Mouse (Mus musculus): ENCODE data around the gene Olfr679. TPM values are rescaled to one million over a fixed set of nuclear protein-coding genes. Genes with fewer than 3 reads are reported as not detected.
"Not testable (repeated sequence)": the region's sequence is repeated elsewhere in the genome, so short reads cannot be mapped to it uniquely, and the experiment has no call there.

The Olfr679 gene
- total RNA-seq (2018; cell fraction: chromatin; rRNA removed) = not detected
- total RNA-seq (2018; cell fraction: cytosol; rRNA removed) = not detected
- not detected for total RNA-seq (2018; cell fraction: nucleus; rRNA removed)
- polyA plus RNA-seq (2018) = not detected in 3 replicates

GRCm38 (mm10) chr7:105080905-105081304 lies at the start of gene Olfr679:
Gene Olfr679 (plus strand): TSS chr7:105081205.
- Histone ChIP-seq H3K79me2 (ENCODE audit: inconsistent target) (no peaks in the 10 kb centered on the region), H3K27ac (no peak within 1 kb of the TSS)
- 23% methylated on average over 1 of the region's 1 CpGs for WGBS (ENCODE audit: missing documents)

GRCm38 (mm10) chr7:105032398-105032797 lies 48.6 kb upstream of the Olfr679 start, which contains the start of gene Olfr676:
Gene Olfr676 (plus strand): TSS chr7:105032698.
- H3K27ac ChIP-seq = no peak within 1 kb of the TSS
- no peaks in the 10 kb centered on the region for H3K79me2 ChIP-seq (ENCODE audit: inconsistent target)
- no peaks in the 10 kb centered on the region for H3K36me3 ChIP-seq (ENCODE audit: inconsistent target)
- H3K4me3 ChIP-seq (ENCODE audit: inconsistent target) = no peak within 1 kb of the TSS

More at GRCm38 (mm10) chr7:105080905-105081304, at the start of gene Olfr679:
- Histone ChIP-seq H3K36me3 (ENCODE audit: inconsistent target) (no peaks in the 10 kb centered on the region), H3K4me3 (ENCODE audit: inconsistent target) (no peak within 1 kb of the TSS)

- H3K36me3 ChIP-seq (ENCODE audit: inconsistent target); H3K4me3 ChIP-seq (ENCODE audit: inconsistent target); H3K79me2 ChIP-seq (ENCODE audit: inconsistent target); H3K27ac ChIP-seq: not testable (repeated sequence)
- WGBS (ENCODE audit: missing documents) = 65% methylated on average over 5 of the region's 5 CpGs
These were observed 47.2 kb upstream of the Olfr679 start for GRCm38 (mm10) chr7:105033836-105034235.

GRCm38 (mm10) chr7:105058951-105059350 lies 22.1 kb upstream of the Olfr679 start:
- no peak overlapping the region for H3K27ac ChIP-seq
- H3K79me2 ChIP-seq (ENCODE audit: inconsistent target) = no peaks in the 10 kb centered on the region
- no peak overlapping the region for H3K4me3 ChIP-seq (ENCODE audit: inconsistent target)
- H3K36me3 ChIP-seq (ENCODE audit: inconsistent target) = no peaks in the 10 kb centered on the region

- WGBS (ENCODE audit: missing documents) = 90% methylated on average over 1 of the region's 1 CpGs
- no peak within 1 kb of the TSS for H3K27ac ChIP-seq
- H3K79me2 ChIP-seq (ENCODE audit: inconsistent target) = no peaks in the 10 kb centered on the region
- no peak within 1 kb of the TSS for H3K4me3 ChIP-seq (ENCODE audit: inconsistent target)
- H3K36me3 ChIP-seq (ENCODE audit: inconsistent target) = no peaks in the 10 kb centered on the region
These were observed 16.8 kb upstream of the Olfr679 start, which contains the start of gene Olfr678 for GRCm38 (mm10) chr7:105064175-105064574. Gene Olfr678 (plus strand): TSS chr7:105064475.

- H3K36me3 ChIP-seq (ENCODE audit: inconsistent target); H3K4me3 ChIP-seq (ENCODE audit: inconsistent target); H3K79me2 ChIP-seq (ENCODE audit: inconsistent target); H3K27ac ChIP-seq: not testable (repeated sequence)
These were observed 11.7 kb downstream of the Olfr679 start, which contains the start of gene Olfr680-ps1 for GRCm38 (mm10) chr7:105092717-105093116. Gene Olfr680-ps1 (minus strand): TSS chr7:105092817.

GRCm38 (mm10) chr7:105116536-105116935 lies 35.5 kb downstream of the Olfr679 start, which contains the start of gene Olfr681:
Gene Olfr681 (plus strand): TSS chr7:105116836.
- no peaks in the 10 kb centered on the region for H3K79me2 ChIP-seq (ENCODE audit: inconsistent target)
- H3K4me3 ChIP-seq (ENCODE audit: inconsistent target) = no peak within 1 kb of the TSS
- no peak within 1 kb of the TSS for H3K27ac ChIP-seq
- no peaks in the 10 kb centered on the region for H3K36me3 ChIP-seq (ENCODE audit: inconsistent target)

Other genes starting within 250 kb of the Olfr679 start
- gene Usp17lb, start 238.6 kb upstream of the Olfr679 start, polyA plus RNA-seq (2018) = not detected in 3 replicates
- not detected in 3 replicates for gene Usp17la, start 224.2 kb upstream of the Olfr679 start, polyA plus RNA-seq (2018)
- gene Olfr665, start 203.2 kb upstream of the Olfr679 start, polyA plus RNA-seq (2018) = not detected in 3 replicates
- not detected in 3 replicates for gene Olfr666, start 185.3 kb upstream of the Olfr679 start, polyA plus RNA-seq (2018)
- gene Olfr667, start 159.7 kb upstream of the Olfr679 start, polyA plus RNA-seq (2018) = not detected in 3 replicates
- gene Olfr668, start 153.1 kb upstream of the Olfr679 start, polyA plus RNA-seq (2018) = not detected in 3 replicates
- gene Olfr669, start 147.0 kb upstream of the Olfr679 start, polyA plus RNA-seq (2018) = not detected in 3 replicates
- not detected in 3 replicates for gene Olfr670, start 118.6 kb upstream of the Olfr679 start, polyA plus RNA-seq (2018)
- gene Olfr671, start 102.1 kb upstream of the Olfr679 start, polyA plus RNA-seq (2018) = not detected in 3 replicates
- not detected in 3 replicates for gene Olfr672, start 79.2 kb upstream of the Olfr679 start, polyA plus RNA-seq (2018)
- not detected in 3 replicates for gene Olfr675, start 52.7 kb upstream of the Olfr679 start, polyA plus RNA-seq (2018)
- not detected in 3 replicates for gene Olfr676, start 48.5 kb upstream of the Olfr679 start, polyA plus RNA-seq (2018)
- not detected in 3 replicates for gene Olfr677, start 29.8 kb upstream of the Olfr679 start, polyA plus RNA-seq (2018)
- gene Olfr678, start 16.7 kb upstream of the Olfr679 start, polyA plus RNA-seq (2018) = not detected in 3 replicates
- gene Olfr680-ps1, start 11.6 kb downstream of the Olfr679 start, polyA plus RNA-seq (2018) = not detected in 3 replicates
- gene Olfr681, start 35.6 kb downstream of the Olfr679 start, polyA plus RNA-seq (2018) = not detected in 3 replicates
- not detected in 3 replicates for gene Olfr683, start 65.8 kb downstream of the Olfr679 start, polyA plus RNA-seq (2018)
- gene Olfr684, start 82.4 kb downstream of the Olfr679 start, polyA plus RNA-seq (2018) = not detected in 3 replicates
- not detected in 3 replicates for gene Olfr685, start 104.8 kb downstream of the Olfr679 start, polyA plus RNA-seq (2018)
- not detected in 3 replicates for gene Olfr686, start 126.3 kb downstream of the Olfr679 start, polyA plus RNA-seq (2018)
- not detected in 3 replicates for gene Olfr688, start 206.9 kb downstream of the Olfr679 start, polyA plus RNA-seq (2018)
- gene Olfr689, start 230.0 kb downstream of the Olfr679 start, polyA plus RNA-seq (2018) = not detected in 3 replicates

Measured in macrophage (primary cell).